Mouse (Mus musculus): Measurements from ENCODE around the gene Best1. TPM values are rescaled to one million over a fixed set of nuclear protein-coding genes. Genes with fewer than 3 reads are reported as not detected.

The Best1 gene
- polyA plus RNA-seq, 1 experiment from 2014 or later: 1.4 TPM

DNA sequence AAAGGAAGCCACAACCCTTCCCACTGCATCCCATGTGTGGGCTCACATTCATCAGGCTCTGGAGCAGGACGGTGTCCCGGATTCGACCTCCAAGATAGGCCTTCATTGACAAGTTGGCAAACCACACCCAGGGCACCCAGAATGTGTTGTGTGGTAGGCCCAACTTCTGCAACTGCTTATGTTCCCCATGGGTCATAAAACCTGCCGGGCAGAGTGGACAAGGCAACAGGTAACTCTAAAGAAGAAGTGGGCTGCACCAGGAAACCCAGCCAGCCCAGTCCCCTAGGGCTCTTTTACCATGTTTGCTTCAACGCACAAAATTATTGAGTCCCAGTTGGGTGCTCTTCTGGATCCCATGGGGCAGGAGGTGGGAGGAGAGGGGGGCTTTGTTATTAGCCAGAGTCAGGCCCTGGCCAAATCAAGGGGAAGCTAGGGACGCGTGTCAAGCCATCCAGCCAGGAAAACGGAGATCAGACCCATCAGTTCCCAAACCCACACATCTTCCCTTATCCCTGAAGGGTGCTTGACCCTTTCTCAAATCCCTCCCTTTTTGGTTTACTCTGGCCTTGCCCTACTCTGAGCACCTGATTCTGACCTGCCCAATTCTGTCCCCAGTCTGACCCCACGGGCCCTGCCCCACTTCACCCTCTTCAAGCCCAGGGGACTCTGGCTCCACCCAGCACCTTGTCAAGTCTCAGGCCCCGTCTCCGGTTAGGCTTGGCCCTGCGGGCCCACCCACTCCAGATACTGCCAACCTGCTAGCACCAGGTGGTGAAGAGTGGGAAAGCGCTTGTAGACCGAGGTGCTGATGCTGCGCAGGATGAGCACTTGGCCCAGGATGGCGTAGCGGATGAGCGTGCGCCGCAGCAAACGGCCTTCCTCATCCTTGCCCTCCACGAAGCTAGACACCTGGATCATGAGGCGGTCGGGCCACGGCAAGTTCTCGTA is 9.1 kb downstream of the Best1 start:
- peak overlapping the region; percentile 30 for H3K9ac ChIP-seq
- no peaks in the 10 kb centered on the region for H3K9me3 ChIP-seq (ENCODE audit: low read depth, low read length)
- DNase-seq: no peak
- ATAC-seq (ENCODE audit: insufficient read depth): peak; percentile 36; the same call in 1 of the 2 replicates
- no peak for TF ChIP-seq CTCF (IDR thresholded peaks at IDR 0.05; ENCODE audit: low read depth)
- H3K4me3 ChIP-seq (ENCODE audit: low read depth, low read length): peak overlapping the region; percentile 7
- H3K27me3 ChIP-seq (ENCODE audit: insufficient read depth, low read length): no peaks in the 10 kb centered on the region
- H3K27ac ChIP-seq (ENCODE audit: low read depth): no peak overlapping the region
- no peaks in the 10 kb centered on the region for H3K4me1 ChIP-seq (ENCODE audit: insufficient read depth)
- 44% methylated on average over 26 of the region's 26 CpGs for WGBS
- peak overlapping the region; percentile 52 for H3K4me2 ChIP-seq
- no peaks in the 10 kb centered on the region for H3K36me3 ChIP-seq (ENCODE audit: insufficient read depth)

GRCm38 (mm10) chr19:9991304-9991703 is 10.1 kb downstream of the Best1 start:
- Histone ChIP-seq H3K4me1 (ENCODE audit: insufficient read depth) (no peaks in the 10 kb centered on the region), H3K27ac (ENCODE audit: low read depth) (no peak overlapping the region), H3K27me3 (ENCODE audit: insufficient read depth, low read length) (no peaks in the 10 kb centered on the region), H3K36me3 (ENCODE audit: insufficient read depth) (no peaks in the 10 kb centered on the region), H3K4me3 (ENCODE audit: low read depth, low read length) (no peak overlapping the region), H3K9ac (no peak overlapping the region), H3K4me2 (no peak overlapping the region), H3K9me3 (ENCODE audit: low read depth, low read length) (no peaks in the 10 kb centered on the region)
- ATAC-seq (ENCODE audit: insufficient read depth) (no peak), DNase-seq (peak; percentile 91)
- WGBS: 26% methylated on average over 5 of the region's 5 CpGs
- TF ChIP-seq CTCF (IDR thresholded peaks at IDR 0.05; ENCODE audit: low read depth): peak; percentile 97

GRCm38 (mm10) chr19:9989884-9990256 is 11.6 kb downstream of the Best1 start:
- Histone ChIP-seq H3K9me3 (ENCODE audit: low read depth, low read length) (no peaks in the 10 kb centered on the region), H3K4me2 (no peak overlapping the region), H3K4me1 (ENCODE audit: insufficient read depth) (no peaks in the 10 kb centered on the region), H3K27ac (ENCODE audit: low read depth) (no peak overlapping the region), H3K36me3 (ENCODE audit: insufficient read depth) (peaks cover 13% of the 10 kb centered on the region), H3K9ac (no peak overlapping the region), H3K4me3 (ENCODE audit: low read depth, low read length) (no peak overlapping the region), H3K27me3 (ENCODE audit: insufficient read depth, low read length) (no peaks in the 10 kb centered on the region)
- no peak for ATAC-seq (ENCODE audit: insufficient read depth)
- no peak for TF ChIP-seq CTCF (IDR thresholded peaks at IDR 0.05; ENCODE audit: low read depth)
- DNase-seq: no peak

DNA sequence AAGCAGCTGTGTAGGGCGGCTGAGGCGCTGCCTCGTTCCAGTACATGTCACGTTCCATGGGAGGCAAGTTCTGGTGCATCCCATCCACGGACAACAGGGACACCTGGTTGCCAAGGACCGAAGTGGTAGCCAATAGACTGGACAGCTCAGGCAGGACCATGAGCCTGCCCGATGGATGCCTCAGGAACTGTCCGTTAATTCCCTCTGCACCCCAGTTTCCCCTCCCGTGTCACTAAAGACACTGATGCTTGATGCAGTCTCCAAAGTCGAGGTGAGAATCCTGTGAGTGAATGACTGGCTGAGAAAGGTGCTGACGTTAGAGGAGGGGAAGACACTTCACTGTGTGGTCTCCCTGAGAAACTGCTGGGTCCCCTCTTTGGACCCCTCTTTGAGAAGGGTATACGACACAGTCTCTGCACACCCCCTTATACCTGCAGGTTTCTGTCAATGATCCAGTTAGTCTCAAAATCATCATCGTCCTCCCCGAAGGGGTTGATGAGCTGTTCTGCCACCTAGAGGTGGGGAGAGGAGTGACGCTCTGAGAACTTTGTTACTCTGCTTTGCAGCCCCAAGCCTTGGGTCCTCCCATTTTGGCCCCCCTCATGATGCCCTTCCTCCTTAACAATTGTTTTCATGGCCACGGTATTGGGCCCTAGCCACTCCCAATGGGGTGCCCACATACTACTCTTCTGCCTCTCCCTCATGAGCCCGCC is 12.1 kb downstream of the Best1 start:
- H3K9ac ChIP-seq: no peak overlapping the region
- ATAC-seq (ENCODE audit: insufficient read depth) (no peak), DNase-seq (peak; percentile 61)
- 61% methylated on average over 17 of the region's 17 CpGs for WGBS
- peak; percentile 73 for TF ChIP-seq CTCF (IDR thresholded peaks at IDR 0.05; ENCODE audit: low read depth)
- peaks cover 18% of the 10 kb centered on the region for H3K36me3 ChIP-seq (ENCODE audit: insufficient read depth)
- no peak overlapping the region for H3K4me2 ChIP-seq
- H3K4me1 ChIP-seq (ENCODE audit: insufficient read depth): no peaks in the 10 kb centered on the region
- H3K27ac ChIP-seq (ENCODE audit: low read depth): no peak overlapping the region
- no peak overlapping the region for H3K4me3 ChIP-seq (ENCODE audit: low read depth, low read length)
- H3K27me3 ChIP-seq (ENCODE audit: insufficient read depth, low read length): no peaks in the 10 kb centered on the region
- H3K9me3 ChIP-seq (ENCODE audit: low read depth, low read length): no peaks in the 10 kb centered on the region

DNA sequence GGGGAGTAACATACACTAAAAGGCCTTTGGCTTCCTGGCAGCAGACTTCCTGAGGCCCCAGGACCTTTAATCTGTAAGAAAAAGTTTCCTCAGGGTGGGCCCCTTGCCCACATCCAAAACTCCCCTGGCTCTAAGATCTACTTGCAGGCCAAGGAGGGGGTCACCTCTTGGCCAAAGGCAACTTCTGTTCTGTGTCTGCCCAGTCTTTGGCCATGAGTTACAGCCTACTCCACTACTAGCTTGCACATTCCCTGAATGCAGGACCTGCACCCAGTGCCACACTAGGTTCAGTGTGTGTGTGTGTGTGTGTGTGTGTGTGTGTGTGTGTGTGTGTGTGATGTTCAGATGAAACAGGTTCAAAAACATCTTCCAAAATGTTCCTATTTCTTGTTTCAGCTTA is 13.8 kb downstream of the Best1 start:
- Histone ChIP-seq H3K9ac (no peak overlapping the region), H3K36me3 (ENCODE audit: insufficient read depth) (peaks cover 23% of the 10 kb centered on the region), H3K4me2 (no peak overlapping the region), H3K27me3 (ENCODE audit: insufficient read depth, low read length) (no peaks in the 10 kb centered on the region), H3K9me3 (ENCODE audit: low read depth, low read length) (no peaks in the 10 kb centered on the region), H3K4me3 (ENCODE audit: low read depth, low read length) (no peak overlapping the region), H3K4me1 (ENCODE audit: insufficient read depth) (no peaks in the 10 kb centered on the region), H3K27ac (ENCODE audit: low read depth) (no peak overlapping the region)
- DNase-seq: no peak
- no peak for ATAC-seq (ENCODE audit: insufficient read depth)
- TF ChIP-seq CTCF (IDR thresholded peaks at IDR 0.05; ENCODE audit: low read depth): no peak

- no peak for DNase-seq
- H3K9me3 ChIP-seq (ENCODE audit: low read depth, low read length): no peaks in the 10 kb centered on the region
- ATAC-seq (ENCODE audit: insufficient read depth): no peak
- H3K4me3 ChIP-seq (ENCODE audit: low read depth, low read length): no peak overlapping the region
- H3K36me3 ChIP-seq (ENCODE audit: insufficient read depth): peaks cover 23% of the 10 kb centered on the region
- no peak overlapping the region for H3K4me2 ChIP-seq
- no peak overlapping the region for H3K27ac ChIP-seq (ENCODE audit: low read depth)
- no peak overlapping the region for H3K9ac ChIP-seq
- H3K4me1 ChIP-seq (ENCODE audit: insufficient read depth): no peaks in the 10 kb centered on the region
- TF ChIP-seq CTCF (IDR thresholded peaks at IDR 0.05; ENCODE audit: low read depth): no peak
- 34% methylated on average over 6 of the region's 6 CpGs for WGBS
- no peaks in the 10 kb centered on the region for H3K27me3 ChIP-seq (ENCODE audit: insufficient read depth, low read length)
These were observed 14.2 kb downstream of the Best1 start for GRCm38 (mm10) chr19:9987192-9987591.

- no peak overlapping the region for H3K9ac ChIP-seq
- no peaks in the 10 kb centered on the region for H3K9me3 ChIP-seq (ENCODE audit: low read depth, low read length)
- H3K27me3 ChIP-seq (ENCODE audit: insufficient read depth, low read length): no peaks in the 10 kb centered on the region
- TF ChIP-seq CTCF (IDR thresholded peaks at IDR 0.05; ENCODE audit: low read depth): no peak
- no peak for ATAC-seq (ENCODE audit: insufficient read depth)
- H3K27ac ChIP-seq (ENCODE audit: low read depth): no peak overlapping the region
- WGBS: 88% methylated on average over 2 of the region's 2 CpGs
- no peak overlapping the region for H3K4me2 ChIP-seq
- 0 out of 2 replicates have a peak, but pooled peaks cover 5% of the 10 kb centered on the region for H3K4me1 ChIP-seq (ENCODE audit: insufficient read depth)
- DNase-seq: no peak
- no peak overlapping the region for H3K4me3 ChIP-seq (ENCODE audit: low read depth, low read length)
- peaks cover 23% of the 10 kb centered on the region for H3K36me3 ChIP-seq (ENCODE audit: insufficient read depth)
These were observed 15.5 kb downstream of the Best1 start for GRCm38 (mm10) chr19:9985900-9986421.
